Mouse (Mus musculus) bone marrow macrophage, adult 2 months (primary cell): ENCODE results near the gene Bdp1. TPM values are rescaled to one million over a fixed set of nuclear protein-coding genes. Genes with fewer than 3 reads are reported as not detected.
A peak's percentile ranks its signal among the peaks of the same experiment; 100 is the strongest.
"Not testable (repeated sequence)": the region's sequence is repeated elsewhere in the genome, so short reads cannot be mapped to it uniquely, and the experiment has no call there.

Experiments
- H3K27ac ChIP-seq: 2 replicates; pipeline ENCODE4 v1.5.1; 2012; ENCODE audit warnings: low read depth, low read length; ENCODE audit not compliant: insufficient read depth
- H3K4me1 ChIP-seq: 2 replicates; pipeline ENCODE4 v1.6.1; 2012; ENCODE audit warnings: low read length; ENCODE audit not compliant: control insufficient read depth, insufficient read depth
- H3K4me3 ChIP-seq: 2 replicates; pipeline ENCODE4 v1.5.1; 2012; ENCODE audit warnings: mild to moderate bottlenecking, low read length, moderate library complexity; ENCODE audit not compliant: insufficient read depth
- CTCF ChIP-seq: IDR thresholded peaks from 2 replicates; pipeline ENCODE4 v1.5.1; 2012; ENCODE audit warnings: low read depth, mild to moderate bottlenecking, low read length, moderate library complexity
- POLR2A ChIP-seq: IDR thresholded peaks from 2 replicates; pipeline ENCODE4 v1.6.1; 2012; ENCODE audit warnings: mild to moderate bottlenecking, low read depth, low read length, borderline replicate concordance
- polyA plus RNA-seq: library from polyadenylated mRNA; stranded (reverse); fragments of >200 nt; gene quantifications from 2 replicates; pipeline ENCODE4 v1.2.4, GENCODE M21; 2012; ENCODE audit not compliant: missing spikeins, insufficient read depth, insufficient read length

Bdp1 gene
- polyA plus RNA-seq, 1 experiment: 16.1 TPM

DNA sequence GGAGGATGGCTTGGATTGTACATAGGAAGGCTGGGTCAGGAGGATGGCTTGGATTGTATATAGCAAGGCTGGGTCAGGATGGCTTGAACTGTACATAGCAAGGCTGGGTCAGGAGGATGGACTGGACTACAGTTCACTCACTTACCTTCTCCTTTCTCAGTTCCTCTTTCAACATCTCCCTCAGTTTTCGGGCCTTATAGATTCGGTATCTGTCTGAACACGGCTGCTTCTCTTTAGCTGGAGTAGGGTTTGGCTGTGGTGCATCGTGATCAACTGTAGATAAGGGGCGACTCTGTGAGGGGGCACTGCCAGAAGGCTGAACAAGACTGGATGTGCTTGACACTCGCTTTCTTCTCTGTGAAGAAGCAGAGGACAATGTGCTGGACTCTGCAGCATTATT lies 5.1 kb downstream of the Bdp1 start:
- TF ChIP-seq POLR2A (no peak), CTCF (no peak)
- Histone ChIP-seq H3K4me3 (no peak overlapping the region), H3K4me1 (peaks cover 21% of the 10 kb centered on the region), H3K27ac (no peak overlapping the region)

GRCm38 (mm10) chr13:100071473-100071872 lies 32.4 kb downstream of the Bdp1 start:
- TF ChIP-seq POLR2A (no peak), CTCF (no peak)
- Histone ChIP-seq H3K4me1 (no peaks in the 10 kb centered on the region), H3K4me3 (no peak overlapping the region), H3K27ac (no peak overlapping the region)

DNA sequence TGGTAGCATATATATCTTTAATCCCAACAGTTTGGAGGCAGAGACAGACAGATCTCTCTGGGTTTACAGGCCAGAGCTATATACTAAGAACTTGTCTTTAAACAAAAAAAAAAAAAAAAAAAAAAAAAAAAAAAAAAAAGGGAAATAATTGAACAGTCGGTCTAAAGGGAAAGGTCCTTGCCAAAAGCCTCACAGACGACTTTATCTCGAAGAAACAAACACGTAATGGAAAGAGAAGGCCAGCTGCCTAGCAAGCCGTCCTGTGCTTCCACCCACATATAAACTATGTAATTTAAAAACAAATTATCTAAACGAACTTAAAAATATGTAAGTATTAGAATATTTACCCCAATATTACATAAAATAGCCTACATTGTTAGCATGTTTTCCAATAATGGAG lies 36.0 kb downstream of the Bdp1 start:
- H3K27ac ChIP-seq: no peak overlapping the region
- H3K4me3 ChIP-seq: no peak overlapping the region
- no peaks in the 10 kb centered on the region for H3K4me1 ChIP-seq
- TF ChIP-seq CTCF (no peak), POLR2A (no peak)

DNA sequence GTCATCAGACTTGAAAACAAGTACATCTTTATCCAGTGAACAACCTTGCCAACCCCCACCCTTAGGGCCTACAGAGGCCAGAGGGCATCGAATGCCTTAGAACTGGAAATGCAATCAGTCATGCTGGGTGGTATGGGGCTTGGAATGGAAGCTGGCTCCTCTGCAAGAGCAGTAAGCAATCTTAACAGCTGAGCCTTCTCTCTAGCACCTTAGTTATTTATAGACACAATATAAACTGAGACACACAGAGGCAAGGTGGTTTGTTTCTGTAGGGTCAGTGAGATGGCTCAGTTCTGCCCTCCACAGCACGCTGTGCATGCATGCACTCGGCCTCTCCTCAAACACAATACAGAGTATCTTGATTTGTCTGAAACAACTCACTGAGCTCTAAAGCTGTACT lies 39.9 kb downstream of the Bdp1 start:
- no peak overlapping the region for H3K27ac ChIP-seq
- TF ChIP-seq CTCF (no peak), POLR2A (no peak)
- H3K4me1 ChIP-seq: no peaks in the 10 kb centered on the region
- H3K4me3 ChIP-seq: no peak overlapping the region

DNA sequence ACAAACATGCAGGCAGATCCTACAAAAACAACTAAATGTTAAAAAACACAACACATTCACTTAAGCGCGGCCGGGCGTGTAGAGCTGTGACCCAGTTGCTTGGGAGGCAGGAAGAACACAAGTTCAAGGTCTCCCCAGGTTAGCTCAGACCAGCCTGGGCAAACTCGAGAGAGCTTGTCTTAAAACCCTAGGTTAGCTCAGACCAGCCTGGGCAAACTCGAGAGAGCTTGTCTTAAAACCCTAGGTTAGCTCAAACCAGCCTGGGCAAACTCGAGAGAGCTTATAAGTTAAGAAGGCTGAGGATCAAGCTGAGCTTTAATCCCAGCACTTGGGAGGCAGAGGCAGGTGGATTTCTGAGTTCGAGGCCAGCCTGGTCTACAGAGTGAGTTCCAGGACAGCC lies 46.1 kb downstream of the Bdp1 start:
- not testable (repeated sequence) for H3K4me3 ChIP-seq, H3K27ac ChIP-seq

GRCm38 (mm10) chr13:100026013-100026412 lies 77.9 kb downstream of the Bdp1 start:
- TF ChIP-seq POLR2A (no peak), CTCF (no peak)
- no peak overlapping the region for H3K27ac ChIP-seq
- no peak overlapping the region for H3K4me3 ChIP-seq
- no peaks in the 10 kb centered on the region for H3K4me1 ChIP-seq

More for the DNA sequence above, 46.1 kb downstream of the Bdp1 start:
- not testable (repeated sequence) for H3K4me1 ChIP-seq

DNA sequence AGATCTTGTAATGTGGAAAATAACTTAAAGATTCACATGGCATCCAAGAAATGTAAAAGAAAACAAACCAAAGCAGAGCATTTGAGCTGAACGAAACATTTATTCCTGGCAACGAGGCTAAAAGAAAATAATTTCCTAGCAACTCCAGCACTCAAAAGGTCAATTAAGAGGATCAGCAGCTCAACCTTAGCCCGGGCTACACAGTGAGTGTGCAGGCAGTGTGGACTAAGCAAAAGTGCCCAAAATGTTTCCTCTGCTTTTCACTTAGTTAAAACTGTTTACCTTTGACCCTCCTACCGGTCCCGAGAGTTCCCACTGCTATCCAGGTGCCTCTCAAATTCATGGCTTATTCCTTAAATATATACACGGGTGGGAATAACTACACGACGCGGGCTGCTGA lies 87.0 kb downstream of the Bdp1 start:
- no peak overlapping the region for H3K27ac ChIP-seq
- H3K4me1 ChIP-seq: peaks cover 7% of the 10 kb centered on the region; the same call in 1 of the 2 replicates
- no peak for TF ChIP-seq POLR2A
- no peak for TF ChIP-seq CTCF
- no peak overlapping the region for H3K4me3 ChIP-seq

- no peak overlapping the region for H3K27ac ChIP-seq
- H3K4me3 ChIP-seq: peak overlapping the region; percentile 93
- TF ChIP-seq CTCF: no peak
- no peak for TF ChIP-seq POLR2A
- H3K4me1 ChIP-seq: peaks cover 7% of the 10 kb centered on the region; the same call in 1 of the 2 replicates
Observed at GRCm38 (mm10) chr13:100015937-100016336, 87.9 kb downstream of the Bdp1 start.

- Histone ChIP-seq H3K4me3 (peak within 1 kb of the TSS; percentile 93), H3K27ac (no peak within 1 kb of the TSS), H3K4me1 (peaks cover 7% of the 10 kb centered on the region; the same call in 1 of the 2 replicates)
- TF ChIP-seq CTCF: no peak
- no peak for TF ChIP-seq POLR2A
Observed at GRCm38 (mm10) chr13:100014906-100015895, 88.7 kb downstream of the Bdp1 start, which contains the start of gene Mccc2. Gene Mccc2, minus strand, starts transcription at chr13:100015639.

- Histone ChIP-seq H3K4me3 (no peak overlapping the region), H3K4me1 (peaks cover 7% of the 10 kb centered on the region), H3K27ac (no peak overlapping the region)
- TF ChIP-seq POLR2A (no peak), CTCF (no peak)
Observed at GRCm38 (mm10) chr13:100005911-100006496, 97.9 kb downstream of the Bdp1 start.

DNA sequence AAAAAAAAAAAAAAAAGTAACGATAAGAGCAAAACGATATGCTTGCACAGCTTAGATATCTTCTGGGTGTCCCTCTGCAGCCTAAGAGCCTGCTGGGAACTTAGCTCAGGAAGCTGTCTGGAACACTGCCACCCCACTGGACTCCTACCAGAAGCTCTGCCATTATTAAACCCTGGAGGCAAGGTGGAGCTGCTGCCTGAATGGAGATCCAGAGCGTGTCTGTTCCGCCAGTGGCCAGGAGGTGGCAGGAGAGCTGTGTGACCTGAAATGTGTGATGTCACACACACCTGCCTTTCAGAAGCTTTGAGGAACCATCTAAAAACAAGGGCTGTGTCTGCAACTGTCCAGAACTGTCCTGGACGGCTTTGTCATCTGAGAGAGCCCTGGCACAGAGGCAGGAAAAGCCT lies 102.1 kb downstream of the Bdp1 start:
- no peak overlapping the region for H3K27ac ChIP-seq
- TF ChIP-seq CTCF (peak; percentile 27; the same call in 1 of the 2 replicates), POLR2A (no peak)
- H3K4me1 ChIP-seq: peaks cover 9% of the 10 kb centered on the region
- no peak overlapping the region for H3K4me3 ChIP-seq
